Mouse (Mus musculus): ENCODE measurements at regions not wholly inside any gene's neighbourhood (a gene's known extent, or its start where the extent isn't known, plus 50 kb on each side); places are given as distances from the start of the nearest gene placed in this dataset.

GRCm38 (mm10) chr2:158951061-158951460 lies 156.5 kb downstream of the Dhx35 start:
- H3K4me2 ChIP-seq = no peak overlapping the region

GRCm38 (mm10) chr2:158956888-158957287 lies 162.3 kb downstream of the Dhx35 start:
- Histone ChIP-seq H3K9ac (replicated peaks) (no peak overlapping the region), H3K36me3 (no peaks in the 10 kb centered on the region), H3K27me3 (replicated peaks) (no peaks in the 10 kb centered on the region; the same call in 1 of the 2 replicates), H3K4me1 (no peaks in the 10 kb centered on the region), H3K27ac (replicated peaks) (no peak overlapping the region), H3K9me3 (replicated peaks) (no peaks in the 10 kb centered on the region), H3K4me2 (no peak overlapping the region), H3K4me3 (replicated peaks) (no peak overlapping the region)
- WGBS = 23% methylated on average over 11 of the region's 11 CpGs
- no peak for ATAC-seq (ENCODE audit: low FRiP score)

More at GRCm38 (mm10) chr2:158951061-158951460, 156.5 kb downstream of the Dhx35 start:
- no peak overlapping the region for H3K9ac ChIP-seq (replicated peaks)
- H3K4me1 ChIP-seq = 0 out of 2 replicates have a peak, but pooled peaks cover 6% of the 10 kb centered on the region
- H3K27me3 ChIP-seq (replicated peaks) = no peaks in the 10 kb centered on the region
- no peaks in the 10 kb centered on the region for H3K9me3 ChIP-seq (replicated peaks)
- H3K27ac ChIP-seq (replicated peaks) = no peak overlapping the region
- H3K36me3 ChIP-seq = no peaks in the 10 kb centered on the region
- no peak overlapping the region for H3K4me3 ChIP-seq (replicated peaks)
- WGBS = 40% methylated on average over 3 of the region's 3 CpGs
- no peak for ATAC-seq (ENCODE audit: low FRiP score)

DNA sequence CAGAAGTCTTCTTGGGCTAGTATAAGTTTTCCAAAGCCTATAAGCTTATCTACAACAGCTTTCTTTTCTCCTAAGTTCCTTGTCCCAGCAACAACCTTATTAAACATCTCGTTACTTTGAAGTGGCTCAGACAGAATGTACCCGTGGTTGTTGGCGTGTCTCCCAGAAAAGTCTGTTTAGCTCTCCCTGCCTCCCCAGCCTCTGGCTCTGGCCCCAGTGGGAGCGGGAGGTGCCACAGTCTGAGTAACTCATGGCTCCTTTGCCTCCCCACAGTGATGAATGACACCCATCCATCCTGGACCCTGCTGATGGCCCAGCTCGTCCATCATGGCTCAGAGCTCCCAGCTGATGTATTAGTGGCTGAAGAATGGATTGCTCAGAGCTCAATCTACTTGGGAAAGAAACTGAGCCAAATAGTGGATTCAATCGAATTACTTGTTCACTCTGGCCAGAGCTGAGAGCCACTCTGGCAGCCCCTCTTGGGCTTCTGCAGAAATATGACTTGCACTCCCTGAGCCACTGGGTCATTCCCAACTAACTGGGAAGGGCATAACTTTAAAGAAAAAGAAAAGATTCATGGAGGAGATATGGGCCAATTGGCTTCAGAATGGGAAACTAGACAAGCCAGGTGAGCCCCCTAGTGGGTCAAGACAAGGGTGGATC lies 170.5 kb downstream of the Dhx35 start:
- no peak overlapping the region for H3K9ac ChIP-seq (replicated peaks)
- no peaks in the 10 kb centered on the region for H3K9me3 ChIP-seq (replicated peaks)
- no peak overlapping the region for H3K4me3 ChIP-seq (replicated peaks)
- H3K27me3 ChIP-seq (replicated peaks) = no peaks in the 10 kb centered on the region
- WGBS = 71% methylated on average over 6 of the region's 6 CpGs
- H3K4me2 ChIP-seq = no peak overlapping the region
- ATAC-seq (ENCODE audit: low FRiP score) = peak; percentile 65; the same call in 1 of the 2 replicates
- no peak overlapping the region for H3K27ac ChIP-seq (replicated peaks)
- no peaks in the 10 kb centered on the region for H3K4me1 ChIP-seq
- H3K36me3 ChIP-seq = no peaks in the 10 kb centered on the region

DNA sequence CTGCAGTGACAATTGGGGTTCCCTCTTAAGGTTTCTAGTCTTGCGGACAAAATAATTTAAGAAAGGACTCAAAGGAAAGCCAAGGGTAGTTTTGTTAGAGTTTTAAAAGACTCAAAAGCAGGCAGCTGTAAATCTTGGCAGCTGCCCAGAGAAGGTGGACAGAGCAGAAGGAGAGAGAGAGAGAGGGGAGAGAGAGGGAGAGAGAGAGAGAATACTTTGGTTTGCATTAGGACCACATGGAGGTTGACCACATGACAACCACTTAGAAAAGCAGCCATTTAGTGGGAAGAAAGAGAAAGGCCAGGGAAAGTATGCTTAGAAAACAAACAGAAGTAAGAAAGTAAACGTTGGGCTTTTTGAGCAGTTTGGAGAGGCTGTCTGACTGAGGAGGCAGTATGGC lies 177.6 kb downstream of the Dhx35 start:
- ATAC-seq (ENCODE audit: low FRiP score) = no peak
- no peaks in the 10 kb centered on the region for H3K4me1 ChIP-seq
- no peak overlapping the region for H3K4me2 ChIP-seq
- H3K9me3 ChIP-seq (replicated peaks) = no peaks in the 10 kb centered on the region
- H3K27ac ChIP-seq (replicated peaks) = no peak overlapping the region
- H3K36me3 ChIP-seq = no peaks in the 10 kb centered on the region
- 19% methylated on average over 2 of the region's 2 CpGs for WGBS
- no peaks in the 10 kb centered on the region for H3K27me3 ChIP-seq (replicated peaks)
- H3K4me3 ChIP-seq (replicated peaks) = no peak overlapping the region
- no peak overlapping the region for H3K9ac ChIP-seq (replicated peaks)

DNA sequence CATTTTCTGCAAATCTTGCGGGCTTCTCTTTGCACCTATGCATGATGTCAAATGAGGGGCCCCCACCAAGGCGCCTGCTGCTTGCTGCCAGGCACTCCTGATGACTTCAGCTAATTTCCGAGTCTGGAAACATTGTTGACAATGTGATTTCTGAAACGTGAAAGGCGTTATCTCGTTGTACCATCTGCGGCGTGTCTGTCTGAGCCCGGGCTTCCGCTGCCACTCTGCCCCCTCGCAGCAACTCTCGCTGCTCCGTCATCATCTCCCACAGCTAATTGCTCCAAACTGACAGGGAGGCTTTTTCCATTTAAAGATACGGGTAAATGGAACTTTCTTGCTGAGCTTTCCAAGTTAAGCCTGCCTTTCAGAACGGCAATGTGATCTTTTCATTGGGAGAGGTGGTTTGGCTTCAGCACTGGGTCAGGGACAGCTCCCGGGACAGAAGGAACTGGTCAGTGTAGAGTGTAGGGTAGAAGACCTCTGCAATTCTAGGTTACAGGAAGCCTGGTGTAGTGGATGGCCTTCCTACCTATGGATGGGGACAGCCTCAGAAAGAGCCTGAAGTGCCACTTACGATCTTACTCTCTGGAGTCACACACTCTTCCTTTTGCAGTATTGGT lies 191.0 kb downstream of the Dhx35 start:
- Histone ChIP-seq H3K27ac (replicated peaks) (no peak overlapping the region), H3K36me3 (no peaks in the 10 kb centered on the region), H3K4me3 (replicated peaks) (no peak overlapping the region), H3K4me2 (no peak overlapping the region), H3K9me3 (replicated peaks) (no peaks in the 10 kb centered on the region), H3K9ac (replicated peaks) (no peak overlapping the region), H3K4me1 (no peaks in the 10 kb centered on the region), H3K27me3 (replicated peaks) (no peaks in the 10 kb centered on the region)
- 77% methylated on average over 17 of the region's 17 CpGs for WGBS
- ATAC-seq (ENCODE audit: low FRiP score) = no peak

DNA sequence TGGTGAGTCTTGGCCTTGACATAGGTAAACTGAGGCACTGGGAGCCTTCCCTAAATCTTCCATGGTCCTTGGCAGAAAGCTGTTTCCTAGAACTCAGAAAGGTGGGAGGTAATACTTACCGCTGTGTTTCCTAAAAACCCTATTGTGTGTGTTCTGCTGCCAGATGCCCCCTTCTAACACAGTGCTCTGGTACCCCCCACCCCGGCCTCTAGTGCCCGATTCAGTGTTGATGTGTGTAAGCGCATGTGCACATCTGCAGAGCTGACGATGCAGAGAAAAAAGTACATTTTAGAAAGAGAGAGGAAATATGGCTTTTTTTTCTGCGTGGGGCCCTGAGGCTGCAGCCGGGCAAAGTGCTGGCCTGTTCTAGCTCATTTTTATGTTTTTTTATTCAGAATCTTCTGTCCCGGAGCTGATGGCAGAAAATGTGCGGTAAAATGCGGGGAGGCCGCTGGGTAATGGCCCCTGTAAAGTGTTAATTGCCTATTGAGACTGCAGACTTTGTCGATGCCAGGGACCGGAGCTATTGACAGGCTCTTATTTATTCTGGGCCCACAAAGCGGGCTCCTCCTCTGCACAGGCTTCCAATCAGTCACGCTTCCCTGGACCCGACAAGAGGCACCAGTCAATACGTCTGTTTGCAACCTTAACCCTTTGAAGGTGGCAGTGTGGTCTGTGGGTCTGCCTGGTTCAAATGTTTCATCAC lies 208.0 kb downstream of the Dhx35 start:
- H3K36me3 ChIP-seq = no peaks in the 10 kb centered on the region
- no peak overlapping the region for H3K27ac ChIP-seq (replicated peaks)
- WGBS = 8% methylated on average over 17 of the region's 17 CpGs
- no peak overlapping the region; the same call in 1 of the 2 replicates for H3K9ac ChIP-seq (replicated peaks)
- H3K4me2 ChIP-seq = peak overlapping the region; percentile 46
- peaks cover 21% of the 10 kb centered on the region for H3K4me1 ChIP-seq
- H3K9me3 ChIP-seq (replicated peaks) = no peaks in the 10 kb centered on the region
- peak; percentile 63; the same call in 1 of the 2 replicates for ATAC-seq (ENCODE audit: low FRiP score)
- peak overlapping the region; percentile 8 for H3K4me3 ChIP-seq (replicated peaks)
- peaks cover 11% of the 10 kb centered on the region; the same call in 1 of the 2 replicates for H3K27me3 ChIP-seq (replicated peaks)

DNA sequence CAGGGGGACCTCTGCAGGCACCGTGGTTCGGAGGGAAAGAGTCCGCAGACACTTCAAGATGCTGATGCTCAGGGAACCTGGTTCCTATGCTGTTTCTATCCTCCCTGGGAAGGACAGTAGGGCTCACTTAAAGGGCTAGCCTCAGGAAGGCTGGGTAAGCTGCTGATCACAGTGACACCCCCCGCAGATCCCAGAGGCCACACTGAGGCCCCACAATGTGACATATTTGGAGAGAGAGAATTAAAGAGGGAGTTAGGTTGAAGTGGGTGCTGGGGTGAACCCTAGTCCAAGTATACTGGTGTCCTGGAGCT lies 208.5 kb downstream of the Dhx35 start:
- Histone ChIP-seq H3K4me1 (peaks cover 21% of the 10 kb centered on the region), H3K4me3 (replicated peaks) (no peak overlapping the region), H3K36me3 (no peaks in the 10 kb centered on the region), H3K9me3 (replicated peaks) (no peaks in the 10 kb centered on the region), H3K27me3 (replicated peaks) (peaks cover 11% of the 10 kb centered on the region; the same call in 1 of the 2 replicates), H3K9ac (replicated peaks) (no peak overlapping the region), H3K4me2 (peak overlapping the region; percentile 46), H3K27ac (replicated peaks) (no peak overlapping the region)
- 30% methylated on average over 4 of the region's 4 CpGs for WGBS
- no peak for ATAC-seq (ENCODE audit: low FRiP score)

DNA sequence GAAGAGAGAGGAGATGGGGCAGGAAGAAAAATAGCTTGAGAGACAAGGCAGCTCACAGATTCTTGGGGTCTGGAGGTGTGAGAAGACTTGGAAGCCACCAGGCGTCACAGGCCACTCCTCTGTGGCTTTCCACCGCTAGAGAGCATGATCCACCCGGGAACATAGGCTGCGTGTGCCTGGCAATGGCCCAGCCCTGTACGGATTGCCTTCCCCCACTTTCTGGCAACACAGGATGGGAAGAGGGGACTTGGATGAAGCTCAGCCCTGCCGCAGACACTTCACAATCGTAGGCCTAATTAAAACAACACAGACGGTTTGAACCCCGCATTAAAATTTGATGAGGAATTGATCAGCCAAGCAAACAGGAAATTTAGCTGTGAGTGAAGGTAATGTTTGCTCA lies 209.8 kb downstream of the Dhx35 start:
- Histone ChIP-seq H3K36me3 (no peaks in the 10 kb centered on the region), H3K9me3 (replicated peaks) (no peaks in the 10 kb centered on the region), H3K4me2 (no peak overlapping the region), H3K27ac (replicated peaks) (no peak overlapping the region), H3K4me1 (peaks cover 21% of the 10 kb centered on the region), H3K27me3 (replicated peaks) (peaks cover 11% of the 10 kb centered on the region; the same call in 1 of the 2 replicates), H3K4me3 (replicated peaks) (no peak overlapping the region), H3K9ac (replicated peaks) (no peak overlapping the region)
- ATAC-seq (ENCODE audit: low FRiP score) = no peak
- 27% methylated on average over 9 of the region's 9 CpGs for WGBS

DNA sequence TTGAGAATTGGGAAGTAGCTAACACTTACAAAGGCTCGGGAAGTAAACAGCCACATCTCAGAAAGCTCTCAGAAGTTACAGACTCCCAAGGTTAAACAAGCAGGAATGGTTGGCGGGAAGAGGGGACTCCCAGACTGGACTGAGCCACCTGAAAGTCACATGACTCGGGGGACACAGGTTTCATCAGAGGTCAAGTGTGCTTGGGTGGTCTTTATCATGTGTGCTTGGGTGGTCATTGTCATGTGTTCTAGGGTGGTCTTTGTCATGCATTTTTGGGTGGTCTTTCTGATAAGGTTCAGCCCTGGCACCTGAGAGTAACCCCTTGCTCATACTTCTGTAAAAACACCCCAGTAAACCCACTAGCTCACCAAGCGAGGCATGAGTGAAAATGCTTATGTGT lies 218.1 kb downstream of the Dhx35 start:
- Histone ChIP-seq H3K27ac (replicated peaks) (no peak overlapping the region), H3K4me3 (replicated peaks) (no peak overlapping the region), H3K9me3 (replicated peaks) (no peaks in the 10 kb centered on the region), H3K27me3 (replicated peaks) (no peaks in the 10 kb centered on the region), H3K9ac (replicated peaks) (no peak overlapping the region), H3K36me3 (no peaks in the 10 kb centered on the region), H3K4me2 (no peak overlapping the region), H3K4me1 (peaks cover 8% of the 10 kb centered on the region)
- 85% methylated on average over 4 of the region's 4 CpGs for WGBS
- no peak for ATAC-seq (ENCODE audit: low FRiP score)

DNA sequence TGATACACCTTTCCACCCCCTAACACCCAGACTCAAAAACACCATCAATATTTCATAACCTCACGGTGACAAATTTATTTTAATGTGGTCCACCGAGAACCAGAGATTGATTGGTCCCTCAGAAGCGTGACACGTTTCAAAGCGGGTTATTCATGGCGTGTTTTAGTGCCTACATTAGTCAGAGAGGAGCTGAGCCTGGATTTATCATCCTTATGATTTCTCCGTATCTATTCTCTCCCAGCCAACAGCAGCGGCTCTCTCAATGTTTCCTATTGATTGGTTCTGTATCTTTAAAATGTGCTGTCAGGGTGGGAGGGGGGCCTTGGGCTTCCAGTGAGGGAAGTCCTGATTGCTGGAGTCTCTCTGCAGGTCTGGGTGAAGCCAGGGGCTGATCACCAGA lies 219.9 kb downstream of the Dhx35 start:
- peak; percentile 47; the same call in 1 of the 2 replicates for ATAC-seq (ENCODE audit: low FRiP score)
- Histone ChIP-seq H3K4me1 (peaks cover 8% of the 10 kb centered on the region), H3K36me3 (no peaks in the 10 kb centered on the region), H3K27ac (replicated peaks) (no peak overlapping the region), H3K4me3 (replicated peaks) (no peak overlapping the region), H3K4me2 (peak overlapping the region; percentile 9), H3K27me3 (replicated peaks) (no peaks in the 10 kb centered on the region), H3K9me3 (replicated peaks) (no peaks in the 10 kb centered on the region), H3K9ac (replicated peaks) (no peak overlapping the region)
- WGBS = 46% methylated on average over 8 of the region's 8 CpGs

GRCm38 (mm10) chr2:159019921-159020534 lies 225.4 kb downstream of the Dhx35 start:
- Histone ChIP-seq H3K27me3 (replicated peaks) (no peaks in the 10 kb centered on the region; the same call in 1 of the 2 replicates), H3K9me3 (replicated peaks) (no peaks in the 10 kb centered on the region), H3K27ac (replicated peaks) (no peak overlapping the region), H3K4me2 (no peak overlapping the region), H3K9ac (replicated peaks) (no peak overlapping the region), H3K4me1 (no peaks in the 10 kb centered on the region), H3K36me3 (no peaks in the 10 kb centered on the region), H3K4me3 (replicated peaks) (no peak overlapping the region)
- no peak for ATAC-seq (ENCODE audit: low FRiP score)
- 39% methylated on average over 4 of the region's 4 CpGs for WGBS
